ENCODE assay signal across 14 mouse cellular contexts in genomic region chr16:34199543-34199942, GRCm38 (mm10).
"Had no signal": no experiment of that assay in that cellular context is flagged by ENCODE, and none has a peak within 500 bp of the region (broad histone marks: within the 10 kb centered on the region; RNA-seq: fewer than 3 reads in every experiment).

No protein-coding gene starts in this region.

- H3K4me1 ChIP-seq: liver, embryonic 13.5 days; stomach, embryonic 15.5 days had no signal

- H3K27me3 ChIP-seq: liver, embryonic 13.5 days; stomach, embryonic 15.5 days had no signal

- ATAC-seq: intestine, postnatal 0 days had no signal

- DNase-seq: kidney, adult 2 months; kidney, postnatal 10 days; kidney, postnatal 36 days; left cerebral cortex, postnatal 4 days; liver, embryonic 13.5 days; lung, adult 2 months; lung, postnatal 14 days; lung, postnatal 4 days; midbrain, embryonic 14.5 days; spleen, adult 18-20 months; thymus, postnatal 36 days had no signal

- H3K4me3 ChIP-seq: liver, embryonic 13.5 days; stomach, embryonic 15.5 days had no signal

- H3K4me2 ChIP-seq: liver, embryonic 13.5 days; midbrain, embryonic 11.5 days; stomach, embryonic 15.5 days had no signal

- H3K36me3 ChIP-seq: liver, embryonic 13.5 days; stomach, embryonic 15.5 days had no signal

- H3K9me3 ChIP-seq: liver, embryonic 13.5 days; stomach, embryonic 15.5 days had no signal

- H3K9ac ChIP-seq: liver, embryonic 13.5 days; stomach, embryonic 15.5 days had no signal

- H3K27ac ChIP-seq: liver, embryonic 13.5 days; stomach, embryonic 15.5 days had no signal
